Mouse (Mus musculus) CH12.LX (cell line): ENCODE data around the gene Zfp592.

Experiments
- GABPA ChIP-seq: IDR thresholded peaks from 2 replicates; pipeline ENCODE4 v1.6.1; 2012; ENCODE audit warnings: low read depth, low read length, improper control_type of control experiment, inconsistent platforms; ENCODE audit not compliant: insufficient replicate concordance
- POLR2A ChIP-seq: IDR thresholded peaks from 2 replicates; pipeline ENCODE4 v1.6.1; 2011; ENCODE audit warnings: low read depth, mild to moderate bottlenecking, improper control_type of control experiment, low read length

- TF ChIP-seq POLR2A (no peak), GABPA (no peak)
These were observed 11.1 kb downstream of the Zfp592 start for GRCm38 (mm10) chr7:81004556-81005079.
